Mouse (Mus musculus) cerebellum, postnatal 36 days (tissue): ENCODE data around the gene Cd44.

Experiments used
- DNase-seq, 2 experiments: peaks; one replicate each; pipeline ENCODE4 v3.0.0; 2021 to 2022; ENCODE audit warnings: mixed read lengths in 2 of 2

The Cd44 gene

DNA sequence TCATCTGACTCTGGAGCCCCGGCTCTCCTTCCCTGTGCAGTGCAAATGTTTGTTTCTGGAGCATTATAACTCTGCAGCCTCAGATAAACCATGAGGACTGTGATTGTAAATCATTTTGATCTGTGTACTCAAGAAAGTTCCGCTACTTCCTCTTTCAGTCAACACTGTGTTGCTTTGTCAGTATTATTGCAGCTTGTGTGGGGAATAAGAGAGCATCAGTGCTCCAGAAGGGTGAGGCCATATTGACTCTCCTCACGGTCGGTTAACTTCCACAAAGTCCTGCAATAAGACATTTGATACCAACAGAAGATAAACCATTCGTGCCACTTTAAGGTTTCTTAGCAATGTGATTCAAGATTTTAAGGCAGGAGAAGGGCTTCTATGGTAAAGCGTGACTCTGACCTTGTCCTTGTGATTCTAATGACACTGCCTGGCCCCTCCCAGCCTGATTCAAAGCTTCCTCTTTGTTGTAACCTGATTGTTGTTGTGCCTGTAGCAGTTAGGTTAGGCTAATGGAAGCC is 86.1 kb downstream of the Cd44 start:
- no peak for DNase-seq

DNA sequence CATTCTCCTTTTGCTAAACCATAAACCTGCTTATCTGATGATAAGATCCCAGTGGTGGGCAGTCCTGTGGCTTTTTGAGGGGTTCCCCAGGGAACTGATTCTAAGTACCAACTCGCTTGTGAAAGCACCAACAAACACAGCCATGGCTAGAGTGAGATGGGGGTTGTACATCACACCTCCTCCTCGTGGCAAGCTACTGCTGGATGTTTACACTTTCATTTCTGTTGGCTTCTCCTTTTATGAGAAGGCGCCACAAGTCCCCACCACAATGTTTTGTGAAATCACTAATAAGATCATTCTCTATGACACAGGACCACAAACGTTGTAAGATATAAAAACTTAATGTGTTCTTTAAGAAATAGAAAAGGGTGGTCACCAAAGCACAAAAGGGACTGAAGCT is 88.7 kb downstream of the Cd44 start:
- DNase-seq, result no peak

DNA sequence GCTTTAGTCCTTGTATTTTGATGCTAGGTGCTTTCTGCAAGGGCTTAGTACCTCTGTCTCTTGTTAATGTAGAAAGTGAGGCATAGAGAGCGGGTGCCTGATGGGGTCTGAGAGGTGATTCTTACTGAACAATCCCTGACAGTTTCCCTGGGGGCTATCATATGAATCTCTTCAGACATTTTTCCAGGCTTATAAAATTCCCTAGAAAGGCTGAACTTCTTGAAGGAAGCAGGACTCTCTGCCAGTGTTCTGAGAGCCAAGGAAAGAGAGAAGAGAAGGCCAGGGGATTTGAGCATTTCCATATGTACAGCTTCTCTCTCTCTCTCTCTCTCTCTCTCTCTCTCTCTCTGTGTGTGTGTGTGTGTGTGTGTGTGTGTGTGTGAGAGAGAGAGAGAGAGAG is 92.0 kb downstream of the Cd44 start:
- DNase-seq, result no peak

DNA sequence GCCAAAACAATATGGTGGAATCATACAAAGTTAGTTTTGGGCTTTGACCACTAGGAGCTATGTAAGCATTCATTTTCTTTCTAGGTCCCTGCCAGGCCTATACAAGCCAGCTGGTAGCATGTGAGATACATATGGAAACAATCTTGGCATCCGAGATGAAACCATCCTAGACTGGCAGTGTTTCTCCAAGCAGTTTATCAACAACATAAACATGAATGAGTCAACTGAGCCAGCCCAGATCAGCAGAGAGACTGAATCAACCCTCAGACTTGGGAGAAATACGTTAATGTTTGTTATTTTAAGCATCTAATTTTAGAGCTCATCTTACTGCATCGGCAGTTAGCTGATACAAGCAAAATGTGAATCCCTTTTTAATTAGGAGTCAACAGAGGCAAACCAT is 93.8 kb downstream of the Cd44 start:
- no peak for DNase-seq

DNA sequence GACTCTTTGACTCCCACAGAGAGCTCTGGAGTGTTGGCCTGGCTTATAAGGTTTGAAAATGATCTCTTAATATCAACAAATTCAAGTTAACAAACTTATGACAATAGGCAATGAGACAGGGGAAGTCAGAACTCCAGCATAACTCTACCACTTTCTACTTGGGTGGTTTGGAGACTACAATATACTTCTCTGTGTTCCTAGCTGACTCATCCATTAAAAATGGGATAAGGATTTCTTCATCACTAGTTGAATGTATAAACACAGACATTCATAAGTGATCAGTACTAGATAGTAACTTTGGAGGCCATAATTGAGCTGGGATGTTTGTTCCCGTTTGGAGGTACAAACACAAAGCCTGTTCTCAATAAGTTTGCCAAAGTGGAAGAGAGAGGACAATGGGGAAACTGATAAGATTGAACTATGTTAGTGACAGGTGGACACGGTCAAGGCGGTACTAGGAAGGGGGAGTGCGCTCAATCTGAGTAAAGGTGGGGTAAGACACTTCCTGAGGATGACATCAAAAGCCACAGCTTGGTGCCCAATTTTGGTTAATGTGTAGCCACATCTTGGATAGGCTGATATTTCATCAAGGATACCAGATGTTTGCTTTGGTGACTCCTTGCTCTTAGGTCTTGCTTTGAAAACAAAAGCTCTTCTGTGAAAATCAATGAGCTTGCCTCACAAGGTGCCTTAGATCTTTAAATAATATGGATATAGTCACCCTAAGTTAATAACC is 95.5 kb downstream of the Cd44 start:
- no peak for DNase-seq

DNA sequence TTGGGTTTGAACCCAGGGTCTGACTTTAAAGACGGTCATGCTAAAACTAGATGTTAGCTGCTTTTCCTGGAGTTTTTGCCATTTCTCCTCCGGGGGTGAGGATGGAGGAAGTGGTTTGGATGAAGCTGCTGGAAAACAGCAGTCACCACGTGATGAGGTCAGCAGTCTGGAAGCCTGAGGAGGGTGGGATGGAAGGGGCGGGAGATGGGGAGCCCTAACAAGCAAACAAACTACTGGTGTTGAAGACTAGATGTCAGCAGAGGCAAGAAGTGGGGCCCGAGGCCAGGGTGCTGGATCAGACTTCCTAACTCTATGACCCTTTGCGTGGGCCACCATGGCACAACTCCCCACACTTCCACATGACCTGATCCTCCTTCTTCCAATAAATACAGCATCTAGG is 96.2 kb downstream of the Cd44 start:
- DNase-seq, result no peak

DNA sequence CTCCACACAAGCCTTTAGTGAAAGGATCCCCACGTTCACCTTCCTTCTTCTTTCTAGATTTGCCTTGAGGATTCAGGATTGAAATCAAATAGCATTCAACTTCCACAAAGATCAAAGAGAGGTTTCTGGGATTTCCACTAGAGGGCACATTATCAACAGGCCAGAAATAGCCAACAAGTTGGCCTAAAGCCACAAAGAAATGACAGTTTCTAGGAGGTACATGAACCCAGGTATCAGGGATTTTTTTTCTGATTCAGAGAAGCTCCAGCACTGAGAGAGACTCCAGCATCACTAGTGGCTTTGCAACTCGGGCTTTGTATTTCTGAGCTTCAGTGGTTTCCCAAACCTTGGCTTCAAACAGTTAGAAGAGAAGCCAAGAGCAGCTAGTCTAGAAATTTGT is 97.4 kb downstream of the Cd44 start:
- DNase-seq, result no peak

DNA sequence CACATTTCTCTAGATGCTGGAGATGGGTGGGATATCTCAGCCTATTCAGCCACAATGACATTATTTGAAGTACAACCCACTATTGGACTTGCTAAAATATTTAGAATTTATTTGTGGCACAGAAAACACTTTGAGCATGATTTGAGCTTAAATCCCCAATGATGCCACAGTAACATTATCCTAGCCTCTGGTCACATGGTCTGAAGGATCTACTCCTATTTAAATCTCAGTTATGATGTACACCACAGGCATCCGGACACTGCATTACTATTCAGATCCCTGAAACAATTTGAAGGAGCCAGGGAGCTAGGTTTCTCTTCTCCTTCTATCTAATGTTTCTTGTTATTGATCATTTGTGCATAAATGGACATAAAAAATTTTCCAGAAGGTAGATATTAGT is 99.6 kb downstream of the Cd44 start:
- DNase-seq, result no peak

DNA sequence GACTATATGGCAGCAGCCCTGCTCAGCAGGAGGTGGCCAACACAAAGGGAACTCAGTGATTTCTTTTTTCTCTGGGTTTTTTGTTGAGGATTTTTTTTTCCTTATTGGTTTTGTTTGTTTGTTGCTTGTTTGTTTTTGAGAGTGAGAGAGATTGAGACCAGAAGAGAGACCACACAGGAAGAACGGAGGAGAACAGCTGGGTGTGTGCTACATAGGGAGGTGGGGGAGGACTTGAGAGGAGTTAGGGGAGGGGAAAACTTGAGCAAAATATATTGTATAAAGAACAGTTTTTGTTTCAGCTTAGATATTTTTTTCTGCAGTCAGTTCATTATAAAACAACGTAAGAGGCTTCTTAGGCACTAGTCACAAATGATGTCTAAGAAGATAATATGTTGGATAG is 103.3 kb downstream of the Cd44 start:
- no peak for DNase-seq

DNA sequence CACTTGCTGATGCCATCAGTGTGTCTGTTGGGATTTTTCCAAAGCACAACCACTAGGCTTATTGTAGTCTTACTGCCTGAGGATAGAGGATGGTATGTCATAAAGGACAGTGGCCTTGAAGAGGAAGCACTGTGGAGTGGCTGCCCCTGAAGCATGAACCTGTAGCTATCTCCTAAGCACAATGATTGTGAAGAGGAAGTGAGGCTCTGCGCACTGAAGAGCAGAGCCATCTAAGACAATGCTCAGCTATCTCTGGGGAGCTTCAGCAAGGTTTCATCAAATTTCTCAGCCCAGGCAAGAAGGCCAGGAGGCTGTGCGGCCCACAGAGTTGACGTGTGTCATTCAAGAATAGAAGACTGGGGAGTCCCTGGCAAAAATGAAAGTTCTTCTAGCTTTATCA is 106.4 kb downstream of the Cd44 start:
- no peak for DNase-seq

DNA sequence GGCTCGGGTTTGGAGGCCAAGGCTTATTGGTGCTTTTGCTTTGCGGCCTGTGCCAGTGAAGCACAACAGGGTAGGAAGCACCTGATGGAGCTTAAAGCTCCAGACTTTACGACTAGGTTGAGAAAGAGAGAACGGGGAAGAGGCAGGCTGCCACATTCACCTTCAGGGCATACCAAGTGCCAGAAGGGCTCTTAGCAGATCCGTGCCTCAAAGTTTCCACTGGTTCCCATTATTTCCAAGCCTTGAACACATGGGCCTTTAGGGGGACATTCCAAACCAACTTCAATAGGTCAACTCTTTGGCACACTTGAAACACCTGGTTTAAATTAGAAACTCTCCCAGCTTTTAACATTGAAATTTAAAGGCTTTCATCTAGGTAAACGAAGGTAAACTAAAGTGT is 108.7 kb downstream of the Cd44 start:
- no peak for DNase-seq

DNA sequence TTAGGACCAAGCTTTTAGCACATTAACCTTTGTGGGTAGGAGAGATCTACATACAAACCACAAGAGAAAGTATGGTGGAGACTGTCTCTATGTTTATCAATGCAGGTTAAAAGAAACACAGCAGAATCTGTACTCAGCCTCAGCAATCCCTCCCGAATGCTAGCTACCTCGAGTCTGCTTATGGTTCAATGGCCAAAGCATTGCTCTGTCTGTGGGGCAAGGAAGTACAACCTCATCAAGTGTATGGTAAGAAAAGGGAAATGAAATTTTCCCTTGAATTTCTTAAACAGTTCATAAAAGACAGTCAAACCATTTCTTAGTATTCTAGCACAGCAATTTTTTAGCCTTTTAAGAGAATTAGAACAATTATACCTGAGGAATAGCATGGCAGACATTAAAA is 109.8 kb downstream of the Cd44 start:
- no peak for DNase-seq

DNA sequence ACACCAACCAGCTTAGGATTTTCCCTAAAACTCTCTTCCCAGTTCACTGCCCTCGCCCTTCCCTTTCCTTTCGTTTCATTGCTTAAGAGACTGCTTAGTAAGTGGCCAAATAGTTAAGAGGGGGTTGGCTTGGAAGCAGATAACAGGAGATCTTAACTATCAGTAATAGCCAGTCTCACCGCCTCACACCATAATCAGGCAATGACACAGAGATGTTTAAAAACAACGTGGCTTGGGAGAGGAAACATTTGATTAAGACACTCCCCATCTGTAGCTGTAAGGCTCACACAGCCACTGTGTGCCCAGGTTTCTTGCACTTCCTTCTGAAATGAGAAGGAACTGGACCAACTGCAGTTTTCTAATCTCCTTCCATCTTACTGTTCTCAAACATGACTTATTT is 115.8 kb downstream of the Cd44 start:
- no peak for DNase-seq

DNA sequence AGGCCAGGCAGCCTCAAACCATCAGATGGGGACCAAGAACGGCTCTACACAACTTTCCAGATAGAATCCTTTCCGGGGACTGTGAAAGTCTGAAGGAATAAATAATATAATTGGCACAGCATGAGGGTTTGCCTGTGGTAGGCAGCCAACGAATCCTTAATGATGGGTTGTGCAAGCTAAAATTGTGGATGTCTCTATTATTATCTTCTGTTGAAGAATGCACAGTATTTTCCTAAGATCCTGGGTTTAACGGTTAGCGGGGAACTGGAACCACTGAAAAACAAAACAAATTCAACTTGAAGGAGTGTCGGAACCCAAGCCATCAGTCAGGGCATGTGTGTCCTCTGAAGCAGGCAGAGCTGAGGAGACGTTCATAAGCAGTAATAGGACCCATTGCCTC is 118.7 kb downstream of the Cd44 start:
- no peak for DNase-seq

DNA sequence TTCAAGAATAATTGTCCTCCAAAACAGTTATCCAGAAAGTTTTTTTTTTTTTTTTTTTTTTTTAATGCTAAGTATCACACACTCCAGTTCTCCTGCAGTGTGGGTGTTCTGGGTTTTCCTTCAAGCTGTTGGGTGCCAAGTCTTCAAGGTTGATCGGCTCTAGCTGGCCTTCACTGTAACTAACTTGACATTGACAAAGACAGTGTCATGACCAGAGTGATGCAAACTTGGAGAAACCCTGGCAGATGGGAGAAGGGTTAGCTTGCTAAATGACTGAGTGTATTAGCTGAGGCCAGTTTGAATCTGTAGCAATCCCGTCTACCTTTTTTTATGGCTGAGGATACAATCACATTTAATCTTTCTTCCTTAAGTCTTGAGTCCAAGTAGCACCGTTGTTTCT is 123.3 kb downstream of the Cd44 start:
- DNase-seq, result no peak

DNA sequence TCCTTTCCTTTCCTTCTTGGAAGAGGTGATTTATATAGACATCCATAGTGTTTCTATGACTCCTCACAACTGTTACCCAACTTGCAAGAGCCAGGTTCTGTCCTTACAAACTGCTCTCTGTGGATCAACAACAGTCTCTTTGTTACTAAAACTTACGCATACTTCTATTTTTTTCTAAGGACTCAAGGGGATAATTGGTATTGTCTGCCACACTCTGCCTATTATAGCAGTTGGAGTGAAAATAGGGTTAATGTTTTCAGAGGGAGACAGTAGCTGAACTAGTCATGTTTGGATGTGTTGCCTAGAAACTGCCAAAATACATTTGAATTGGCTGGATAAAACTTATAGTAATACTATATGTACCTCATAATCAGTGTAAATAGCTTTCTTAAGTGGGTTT is 125.9 kb downstream of the Cd44 start:
- no peak for DNase-seq

DNA sequence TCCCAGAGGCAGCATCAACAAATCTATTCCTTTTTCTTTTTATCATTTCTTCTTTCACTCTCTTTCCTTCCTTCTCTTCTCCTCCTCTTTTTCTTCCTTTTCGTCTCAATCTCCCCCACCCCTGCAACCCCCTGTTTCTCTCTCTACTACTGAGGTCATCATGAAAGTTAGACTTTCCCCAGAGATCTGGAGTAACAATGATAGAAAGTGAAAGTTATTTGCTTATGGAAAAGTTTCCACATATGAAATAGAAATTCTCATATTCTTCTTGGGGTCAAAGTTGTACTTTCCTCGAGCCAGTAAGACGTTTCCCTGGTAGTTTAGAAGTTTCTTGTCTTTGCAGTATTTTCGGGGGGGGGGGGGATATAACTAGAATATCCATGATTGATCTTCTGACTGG is 126.8 kb downstream of the Cd44 start:
- no peak for DNase-seq

DNA sequence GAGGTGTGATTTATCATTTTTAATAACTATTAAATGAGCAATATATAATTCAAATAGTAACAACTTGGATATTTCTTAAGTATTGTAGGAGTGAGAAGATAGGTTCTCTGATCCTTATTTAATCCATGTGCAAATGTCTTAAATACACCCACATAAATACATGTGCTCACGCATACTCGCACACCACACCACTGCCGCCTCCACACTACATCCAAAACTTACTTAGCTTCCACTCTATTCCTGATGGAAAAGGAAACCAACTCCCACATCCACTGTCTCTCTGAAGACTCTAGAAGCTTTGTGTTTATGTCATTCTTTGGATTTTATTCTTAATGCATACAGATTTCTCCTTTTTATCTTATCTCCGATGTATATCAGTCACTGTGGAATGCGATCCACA is 129.2 kb downstream of the Cd44 start:
- DNase-seq, result no peak

DNA sequence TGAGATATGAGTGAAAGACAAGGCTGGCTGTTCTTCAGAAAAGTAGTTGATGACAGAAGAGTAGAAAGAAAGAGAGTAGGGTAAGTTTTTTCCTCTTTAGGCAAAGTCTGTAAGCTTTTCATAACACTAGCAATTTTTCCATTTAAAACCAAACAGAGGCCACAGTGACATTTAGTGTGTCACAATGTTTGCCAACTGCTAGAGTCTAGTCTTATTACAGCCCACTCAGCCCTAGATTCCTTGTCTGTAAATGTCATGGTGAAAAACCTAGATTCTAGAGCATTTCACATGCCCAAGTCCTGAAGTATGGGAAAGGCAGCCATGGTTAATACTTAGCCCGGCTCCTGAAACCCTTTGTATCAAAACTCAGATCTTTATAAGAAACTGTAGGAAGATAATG is 130.2 kb downstream of the Cd44 start:
- DNase-seq, result no peak

DNA sequence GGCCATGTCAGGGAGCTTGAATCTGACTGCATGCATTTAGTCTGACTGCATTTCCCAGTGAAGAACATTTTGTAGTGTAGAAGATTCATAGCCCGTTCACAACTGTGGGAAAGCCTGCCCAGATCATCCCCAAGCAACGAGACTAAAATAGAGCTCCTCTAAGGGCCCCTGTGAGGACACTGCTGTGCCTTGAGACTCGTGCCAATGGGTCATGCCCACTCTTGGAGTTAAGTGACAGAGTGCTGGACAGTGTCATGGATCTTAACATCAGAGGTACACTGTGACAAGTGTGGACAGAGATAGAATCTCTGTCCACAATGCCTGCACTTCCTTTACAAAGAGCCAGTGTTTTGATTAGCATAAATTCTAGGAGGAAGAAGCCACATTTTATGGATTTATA is 133.2 kb downstream of the Cd44 start:
- DNase-seq, result no peak

DNA sequence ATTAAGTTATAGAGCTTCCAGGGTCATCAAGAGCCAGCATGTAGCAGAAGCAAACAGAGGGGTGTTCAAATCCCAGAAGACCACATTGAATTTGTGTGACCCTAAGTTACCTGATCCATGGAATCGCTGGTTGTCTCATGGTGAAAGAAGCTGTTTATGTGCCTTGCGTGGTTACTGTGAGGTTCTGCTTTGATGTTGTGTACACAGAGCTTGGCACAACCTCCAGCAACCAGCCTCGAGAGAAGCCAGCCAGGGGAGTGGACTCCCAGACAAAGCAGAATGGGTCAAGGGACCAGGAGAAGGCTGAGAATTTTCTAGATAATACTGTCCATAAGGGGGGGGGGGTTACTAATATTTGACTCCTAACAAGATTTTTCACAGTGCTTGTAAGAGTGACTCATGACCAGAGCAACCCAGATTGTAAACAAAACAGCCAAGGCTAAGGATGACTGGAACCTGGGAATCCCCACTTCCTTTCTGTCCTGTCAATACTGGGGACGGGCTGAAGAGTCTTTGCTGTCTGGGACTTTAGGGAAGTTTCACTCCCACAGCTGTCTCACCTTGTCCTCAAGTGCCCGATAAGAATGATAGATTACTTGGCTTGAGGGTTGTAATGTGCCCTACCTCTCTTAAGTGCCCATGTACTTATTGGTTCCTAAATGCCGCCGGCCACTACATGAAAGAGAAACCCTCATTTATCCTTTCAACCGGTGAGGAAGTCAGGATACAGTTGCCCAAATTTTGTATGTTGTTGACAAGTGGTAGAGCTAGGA is 136.7 kb downstream of the Cd44 start:
- DNase-seq, result no peak

DNA sequence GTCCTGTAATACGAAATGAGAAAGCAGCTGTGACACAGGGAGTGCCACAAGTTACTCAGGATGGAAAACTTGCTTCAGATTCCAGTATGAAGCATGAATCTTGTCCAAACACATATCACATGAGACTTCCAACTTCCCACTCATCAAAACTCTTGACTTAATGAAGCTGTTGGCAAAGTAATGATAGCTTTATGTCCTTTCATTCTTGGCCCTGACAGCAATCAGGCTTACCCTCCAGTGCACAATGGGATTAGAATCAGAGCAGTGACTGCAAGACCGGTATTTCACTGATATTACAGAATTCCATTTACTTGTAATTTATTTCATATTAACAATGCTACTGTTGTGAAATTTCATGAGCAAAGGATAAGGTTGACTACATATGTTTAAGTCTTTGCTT is 137.5 kb downstream of the Cd44 start:
- no peak for DNase-seq

DNA sequence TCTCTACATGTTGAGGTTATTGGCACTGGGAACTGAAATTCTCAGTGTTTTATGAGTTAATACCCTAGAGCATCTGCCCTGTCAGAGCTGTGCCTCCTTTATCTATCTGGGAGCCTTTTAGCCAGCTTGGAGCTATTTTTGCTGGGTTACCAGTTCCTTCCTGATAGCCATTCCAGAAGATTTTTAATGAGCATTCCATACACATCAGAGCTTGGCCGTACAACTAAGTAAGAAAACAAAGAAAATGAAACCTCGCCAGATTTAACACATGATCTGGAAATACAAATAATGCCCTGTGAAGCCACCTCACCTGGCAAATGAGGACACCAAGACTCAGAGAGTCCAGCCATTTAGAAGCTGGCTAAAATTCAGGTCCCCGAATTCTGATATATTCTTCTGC is 138.3 kb downstream of the Cd44 start:
- no peak for DNase-seq
